Mouse (Mus musculus) embryonic facial prominence, embryonic 11.5 days (tissue): ENCODE results near the gene Prr23a2. TPM values are rescaled to one million over a fixed set of nuclear protein-coding genes. Genes with fewer than 3 reads are reported as not detected.
A peak's percentile ranks its signal among the peaks of the same experiment; 100 is the strongest.

ENCODE experiments used
- ATAC-seq: fragments of 200-750 bp; cut with Nextera tagmentation; replicated peaks from 2 replicates; pipeline ENCODE4 v1.8.0; 2017; ENCODE audit warnings: low read depth; ENCODE audit not compliant: insufficient number of reproducible peaks, low FRiP score, low TSS enrichment
- DNase-seq: peaks from one replicate; pipeline ENCODE4 v3.0.0-alpha.2; 2015; ENCODE audit warnings: low spot score
- H3K27ac ChIP-seq: fragments of 300-500 bp; sonication (generic); replicated peaks from 2 replicates; pipeline ENCODE4 v1.5.1; 2014; ENCODE audit warnings: mild to moderate bottlenecking, low read depth, low read length, control low read depth
- H3K27me3 ChIP-seq: fragments of 300-500 bp; sonication (generic); 2 replicates; pipeline ENCODE4 v1.6.1; 2014; ENCODE audit warnings: mild to moderate bottlenecking, low read length, moderate library complexity, mixed read lengths; ENCODE audit not compliant: control insufficient read depth, insufficient read depth
- H3K36me3 ChIP-seq: fragments of 300-500 bp; sonication (generic); replicated peaks from 2 replicates; pipeline ENCODE4 v1.6.1; 2014; ENCODE audit warnings: low read depth, mild to moderate bottlenecking, low read length, moderate library complexity, mixed read lengths; ENCODE audit not compliant: control insufficient read depth, insufficient read depth
- H3K4me1 ChIP-seq: fragments of 300-500 bp; sonication (generic); 2 replicates; pipeline ENCODE4 v1.6.1; 2014; ENCODE audit warnings: low read length, mixed read lengths; ENCODE audit not compliant: control insufficient read depth, insufficient read depth
- H3K4me2 ChIP-seq: fragments of 300-500 bp; sonication (generic); 2 replicates; pipeline ENCODE4 v1.6.1; 2014; ENCODE audit warnings: low read depth, mild to moderate bottlenecking, control low read depth, low read length, moderate library complexity
- H3K4me3 ChIP-seq: fragments of 300-500 bp; sonication (generic); 2 replicates; pipeline ENCODE4 v1.5.1; 2014; ENCODE audit warnings: low read depth, low read length, control low read depth
- H3K9ac ChIP-seq: fragments of 300-500 bp; sonication (generic); replicated peaks from 2 replicates; pipeline ENCODE4 v1.6.1; 2014; ENCODE audit warnings: mild to moderate bottlenecking, control low read depth, low read length
- H3K9me3 ChIP-seq: fragments of 300-500 bp; sonication (generic); replicated peaks from 2 replicates; pipeline ENCODE4 v1.6.1; 2016; ENCODE audit warnings: mild to moderate bottlenecking, low read length, inconsistent platforms, mixed read lengths; ENCODE audit not compliant: control insufficient read depth
- WGBS: fragments of 180-500 bp; shearing (Covaris S2); extraction: QIAGEN DNeasy Blood & Tissue Kit; methylation state at CpG from one replicate; pipeline ENCODE4 v1.1.7; 2014; 5-methylcytosine and 5-hydroxymethylcytosine counted together
- polyA plus RNA-seq: library from polyadenylated mRNA; unstranded; fragments of >200 nt; fragmentation: Nextera tagmentation; extraction: Ambion mirVana; gene quantifications from 2 replicates; pipeline ENCODE4 v1.2.1, GENCODE M21; 2014

The Prr23a2 gene
- polyA plus RNA-seq, 1 experiment from 2014 or later = not detected

GRCm38 (mm10) chr9:98821067-98821466, 35.2 kb upstream of the Prr23a2 start:
- Histone ChIP-seq H3K27me3 (no peaks in the 10 kb centered on the region), H3K9ac (no peak overlapping the region), H3K36me3 (no peaks in the 10 kb centered on the region), H3K4me1 (no peaks in the 10 kb centered on the region), H3K4me2 (no peak overlapping the region), H3K9me3 (no peaks in the 10 kb centered on the region), H3K4me3 (no peak overlapping the region), H3K27ac (no peak overlapping the region)
- DNase-seq (no peak), ATAC-seq (no peak)

- no peak overlapping the region for H3K4me2 ChIP-seq
- H3K4me3 ChIP-seq = no peak overlapping the region
- DNase-seq (no peak), ATAC-seq (no peak)
- 88% methylated on average over 7 of the region's 7 CpGs for WGBS
- H3K4me1 ChIP-seq = no peaks in the 10 kb centered on the region
- H3K36me3 ChIP-seq = no peaks in the 10 kb centered on the region
- H3K27ac ChIP-seq = no peak overlapping the region
- H3K9me3 ChIP-seq = no peaks in the 10 kb centered on the region
- no peak overlapping the region for H3K9ac ChIP-seq
- H3K27me3 ChIP-seq = no peaks in the 10 kb centered on the region
Observed at GRCm38 (mm10) chr9:98823805-98824204, 32.5 kb upstream of the Prr23a2 start.

GRCm38 (mm10) chr9:98829508-98829907, 26.8 kb upstream of the Prr23a2 start:
- Histone ChIP-seq H3K36me3 (no peaks in the 10 kb centered on the region), H3K4me3 (no peak overlapping the region), H3K4me1 (no peaks in the 10 kb centered on the region), H3K9ac (no peak overlapping the region), H3K9me3 (no peaks in the 10 kb centered on the region), H3K4me2 (no peak overlapping the region), H3K27ac (no peak overlapping the region), H3K27me3 (no peaks in the 10 kb centered on the region)
- peak; percentile 71 for DNase-seq
- WGBS = 25% methylated on average over 5 of the region's 5 CpGs
- peak; percentile 78 for ATAC-seq

- ATAC-seq (no peak), DNase-seq (no peak)
- H3K27ac ChIP-seq = no peak overlapping the region
- H3K4me2 ChIP-seq = no peak overlapping the region
- 0 out of 2 replicates have a peak, but pooled peaks cover 2% of the 10 kb centered on the region for H3K9me3 ChIP-seq
- no peaks in the 10 kb centered on the region for H3K27me3 ChIP-seq
- WGBS = 86% methylated on average over 7 of the region's 7 CpGs
- no peaks in the 10 kb centered on the region for H3K36me3 ChIP-seq
- H3K9ac ChIP-seq = no peak overlapping the region
- no peaks in the 10 kb centered on the region for H3K4me1 ChIP-seq
- no peak overlapping the region for H3K4me3 ChIP-seq
Observed at GRCm38 (mm10) chr9:98837537-98838074, 18.7 kb upstream of the Prr23a2 start.

GRCm38 (mm10) chr9:98842117-98842516, 14.2 kb upstream of the Prr23a2 start, which contains the start of gene Prr23a1:
TSS of gene Prr23a1 (plus strand) at chr9:98842503.
- Histone ChIP-seq H3K4me1 (no peaks in the 10 kb centered on the region), H3K27ac (no peak within 1 kb of the TSS), H3K27me3 (no peaks in the 10 kb centered on the region), H3K4me3 (no peak within 1 kb of the TSS), H3K36me3 (no peaks in the 10 kb centered on the region), H3K9me3 (0 out of 2 replicates have a peak, but pooled peaks cover 2% of the 10 kb centered on the region), H3K9ac (no peak within 1 kb of the TSS), H3K4me2 (peak within 1 kb of the TSS; percentile 16)
- 59% methylated on average over 22 of the region's 22 CpGs for WGBS
- no peak for ATAC-seq
- no peak for DNase-seq

GRCm38 (mm10) chr9:98863463-98863862, 7.2 kb downstream of the Prr23a2 start:
- Histone ChIP-seq H3K4me1 (no peaks in the 10 kb centered on the region), H3K9me3 (no peaks in the 10 kb centered on the region), H3K36me3 (no peaks in the 10 kb centered on the region), H3K4me2 (no peak overlapping the region), H3K4me3 (no peak overlapping the region), H3K9ac (no peak overlapping the region), H3K27me3 (no peaks in the 10 kb centered on the region), H3K27ac (no peak overlapping the region)
- ATAC-seq (no peak), DNase-seq (peak; percentile 17)
- 63% methylated on average over 3 of the region's 3 CpGs for WGBS

- ATAC-seq = no peak
- Histone ChIP-seq H3K27me3 (no peaks in the 10 kb centered on the region), H3K9ac (no peak within 1 kb of the TSS), H3K9me3 (no peaks in the 10 kb centered on the region), H3K4me3 (no peak within 1 kb of the TSS), H3K36me3 (no peaks in the 10 kb centered on the region), H3K4me2 (no peak within 1 kb of the TSS), H3K27ac (no peak within 1 kb of the TSS), H3K4me1 (no peaks in the 10 kb centered on the region)
- no peak for DNase-seq
- WGBS = 52% methylated on average over 22 of the region's 22 CpGs
Observed at GRCm38 (mm10) chr9:98864571-98864970, 8.3 kb downstream of the Prr23a2 start, which contains the start of gene Prr23a3. TSS of gene Prr23a3 (plus strand) at chr9:98864767.

GRCm38 (mm10) chr9:98901486-98901885, 45.2 kb downstream of the Prr23a2 start:
- H3K4me2 ChIP-seq = no peak overlapping the region
- no peaks in the 10 kb centered on the region for H3K36me3 ChIP-seq
- peaks cover 3% of the 10 kb centered on the region; the same call in 1 of the 2 replicates for H3K9me3 ChIP-seq
- no peak overlapping the region for H3K4me3 ChIP-seq
- WGBS = 74% methylated on average over 1 of the region's 1 CpGs
- H3K4me1 ChIP-seq = no peaks in the 10 kb centered on the region
- no peak overlapping the region for H3K27ac ChIP-seq
- DNase-seq = no peak
- no peak overlapping the region for H3K9ac ChIP-seq
- no peak for ATAC-seq
- H3K27me3 ChIP-seq = no peaks in the 10 kb centered on the region
